In genomic region chr11:109586424-109586823, GRCm38 (mm10) we compare ENCODE assay signal across 25 mouse cellular contexts. TPM values are rescaled to one million over a fixed set of nuclear protein-coding genes. Genes with fewer than 3 reads are reported as not detected.
DNase-seq lines count a peak whose midpoint lies in the region; ATAC-seq and TF ChIP-seq lines count a peak whose summit lies in the region.
"Had no signal": no experiment of that assay in that cellular context is flagged by ENCODE, and none has a peak within 500 bp of the region (broad histone marks: within the 10 kb centered on the region; RNA-seq: fewer than 3 reads in every experiment).

No protein-coding gene starts in this region.

- TF ChIP-seq EP300 in liver, postnatal 0 days (IDR thresholded peaks at IDR 0.05; ENCODE audit: low read depth) = no peak

- H3K9ac ChIP-seq in liver, embryonic 12.5 days = no peak overlapping the region
- no peak overlapping the region for H3K9ac ChIP-seq in liver, postnatal 0 days (replicated peaks)
- H3K9ac ChIP-seq: forebrain, embryonic 13.5 days; hindbrain, embryonic 12.5 days; hindbrain, embryonic 15.5 days had no signal

- peaks cover 31% of the 10 kb centered on the region for H3K4me1 ChIP-seq in heart, embryonic 10.5 days
- peaks cover 67% of the 10 kb centered on the region for H3K4me1 ChIP-seq in liver, embryonic 12.5 days
- H3K4me1 ChIP-seq in liver, postnatal 0 days (ENCODE audit: insufficient read depth) = peaks cover 18% of the 10 kb centered on the region
- H3K4me1 ChIP-seq: forebrain, embryonic 13.5 days; hindbrain, embryonic 15.5 days had no signal

- no peak overlapping the region for H3K4me2 ChIP-seq in liver, embryonic 12.5 days
- no peak overlapping the region for H3K4me2 ChIP-seq in liver, postnatal 0 days (ENCODE audit: low read depth, low read length)
- H3K4me2 ChIP-seq: forebrain, embryonic 13.5 days; hindbrain, embryonic 12.5 days; hindbrain, embryonic 15.5 days had no signal

- peak overlapping the region; percentile 73; the same call in 1 of the 2 replicates for H3K27ac ChIP-seq in heart, embryonic 10.5 days
- H3K27ac ChIP-seq in liver, embryonic 12.5 days = peak overlapping the region; percentile 87
- no peak overlapping the region for H3K27ac ChIP-seq in liver, postnatal 0 days (ENCODE audit: low read depth)
- H3K27ac ChIP-seq: forebrain, embryonic 10.5 days; forebrain, embryonic 13.5 days; hindbrain, embryonic 12.5 days; hindbrain, embryonic 15.5 days had no signal

- ATAC-seq in liver, embryonic 12.5 days = no peak
- ATAC-seq in liver, postnatal 0 days = no peak
- ATAC-seq in megakaryocyte-erythroid progenitor cell, adult 5-6 weeks (replicated peaks; ENCODE audit: low FRiP score, low TSS enrichment, poor library complexity, severe bottlenecking) = 0 out of 2 replicates have a peak, but pooled peaks have one; percentile 12
- ATAC-seq: activated CD4-positive, CD25-positive, alpha-beta regulatory T cell, adult 4 months; forebrain, embryonic 13.5 days; forebrain, embryonic 16.5 days had no signal

- no peaks in the 10 kb centered on the region for H3K27me3 ChIP-seq in heart, embryonic 10.5 days (ENCODE audit: insufficient read depth, poor library complexity, severe bottlenecking)
- no peaks in the 10 kb centered on the region for H3K27me3 ChIP-seq in liver, embryonic 12.5 days (replicated peaks)
- no peaks in the 10 kb centered on the region for H3K27me3 ChIP-seq in liver, postnatal 0 days (ENCODE audit: insufficient read depth, low read length)
- H3K27me3 ChIP-seq: CH12.LX; forebrain, embryonic 13.5 days; heart, embryonic 12.5 days; hindbrain, embryonic 12.5 days; hindbrain, embryonic 15.5 days had no signal

- WGBS in heart, embryonic 10.5 days = 65% methylated on average over 2 of the region's 2 CpGs
- 36% methylated on average over 2 of the region's 2 CpGs for WGBS in liver, embryonic 12.5 days (ENCODE audit: insufficient replicate concordance)
- 42% methylated on average over 2 of the region's 2 CpGs for WGBS in liver, postnatal 0 days (ENCODE audit: insufficient replicate concordance)

- H3K36me3 ChIP-seq in heart, embryonic 10.5 days = peaks cover 15% of the 10 kb centered on the region
- peaks cover 57% of the 10 kb centered on the region for H3K36me3 ChIP-seq in liver, embryonic 12.5 days
- peaks cover 37% of the 10 kb centered on the region for H3K36me3 ChIP-seq in liver, postnatal 0 days (replicated peaks; ENCODE audit: insufficient read depth, low read length)
- H3K36me3 ChIP-seq: forebrain, embryonic 10.5 days; hindbrain, embryonic 12.5 days; hindbrain, embryonic 15.5 days had no signal

- no peak overlapping the region for H3K4me3 ChIP-seq in heart, embryonic 10.5 days
- no peak overlapping the region for H3K4me3 ChIP-seq in liver, embryonic 12.5 days
- H3K4me3 ChIP-seq in liver, postnatal 0 days (ENCODE audit: low read depth, low read length) = no peak overlapping the region
- H3K4me3 ChIP-seq: forebrain, embryonic 10.5 days; forebrain, embryonic 13.5 days; heart, adult 2 months; heart, embryonic 12.5 days; hindbrain, embryonic 12.5 days; hindbrain, embryonic 15.5 days had no signal

- DNase-seq in heart, embryonic 10.5 days (ENCODE audit: low spot score) = no peak
- DNase-seq in heart, adult 9 months (ENCODE audit: low spot score in 2 of 2) = no peak
- no peak for DNase-seq in liver, postnatal 0 days
- peak; percentile 33 for DNase-seq in 416B (ENCODE audit: low read depth)
- no peak for DNase-seq in thymus, postnatal 10 days (ENCODE audit: low spot score in 2 of 2)
- DNase-seq: adrenal gland, adult 8-10 months; adrenal gland, postnatal 36 days; B cell, adult 2 months; cerebellum, adult 18-20 months; cerebellum, adult 9-10 months; cerebellum, postnatal 14 days; gastrocnemius, postnatal 10 days; gastrocnemius, postnatal 36 days; heart, adult 2 months had no signal

- H3K9me3 ChIP-seq in heart, embryonic 10.5 days = no peaks in the 10 kb centered on the region
- no peaks in the 10 kb centered on the region for H3K9me3 ChIP-seq in liver, embryonic 12.5 days (replicated peaks)
- no peaks in the 10 kb centered on the region for H3K9me3 ChIP-seq in liver, postnatal 0 days (ENCODE audit: low read length)
- H3K9me3 ChIP-seq: forebrain, embryonic 10.5 days; forebrain, embryonic 13.5 days; G1E; heart, embryonic 12.5 days; hindbrain, embryonic 12.5 days; hindbrain, embryonic 15.5 days had no signal

- TF ChIP-seq CTCF in liver, postnatal 0 days (IDR thresholded peaks at IDR 0.05; ENCODE audit: low read depth) = no peak

RNA-seq across cellular contexts. Expression of gene Wipi1, which starts 25.3 kb away (rescaled TPM):
- 29.8 and 38.8 TPM in 2 replicates for polyA plus RNA-seq in heart, embryonic 10.5 days (2016; fragmentation: Nextera tagmentation; extraction: Ambion mirVana)
- 31.7 and 33.5 TPM in 2 replicates for polyA plus RNA-seq in liver, embryonic 12.5 days (2016; fragmentation: Nextera tagmentation; extraction: Ambion mirVana)
- 17.6 TPM in 2 replicates for polyA plus RNA-seq in liver, postnatal 0 days (2015; fragmentation: Nextera tagmentation; extraction: Ambion mirVana)
- 21.2 and 30.6 TPM in 2 replicates for total RNA-seq in megakaryocyte-erythroid progenitor cell, adult 5-6 weeks (2014; fragmentation: Nextera tagmentation)
- 5.9 and 9.0 TPM in 2 replicates for total RNA-seq in megakaryocyte-erythroid progenitor cell, adult 5-6 weeks (2017)
